ENCODE assay signal across 31 mouse cellular contexts in the genomic region with DNA sequence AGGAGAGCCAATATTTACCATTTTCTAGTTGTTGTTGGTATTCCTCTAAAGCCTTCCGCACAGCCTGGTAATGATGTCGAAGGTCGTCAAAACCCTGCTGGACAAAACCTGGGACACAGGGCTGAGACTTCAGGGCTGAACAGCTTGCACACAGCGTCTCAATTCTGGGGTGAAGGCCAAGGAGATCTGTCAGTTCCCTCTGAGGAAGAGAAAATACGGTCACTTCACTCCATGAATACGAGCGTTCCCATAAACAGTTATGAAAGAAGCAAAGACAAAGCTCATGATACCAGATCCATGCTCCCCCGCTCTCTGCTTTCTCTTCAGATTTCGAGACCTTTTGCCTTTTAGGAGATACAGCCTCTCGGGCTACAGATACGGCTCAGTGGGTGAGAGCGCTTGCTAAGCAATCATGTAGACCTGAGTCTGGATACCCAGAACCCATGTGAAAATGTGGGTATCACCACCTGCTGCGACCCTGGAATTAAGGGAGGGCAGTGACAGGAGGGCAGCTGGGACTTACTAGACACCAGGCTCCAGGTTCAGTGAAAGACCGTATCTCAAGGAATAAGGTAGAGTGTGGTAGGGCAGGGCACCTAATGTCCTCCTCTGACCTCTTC.
DNase-seq lines count a peak whose midpoint lies in the region; ATAC-seq and TF ChIP-seq lines count a peak whose summit lies in the region.
"Had no signal": no experiment of that assay in that cellular context is flagged by ENCODE, and none has a peak within 500 bp of the region (broad histone marks: within the 10 kb centered on the region; RNA-seq: fewer than 3 reads in every experiment).

No protein-coding gene starts in this region.

- H3K4me1 ChIP-seq in forebrain, postnatal 0 days (ENCODE audit: insufficient read depth): no peaks in the 10 kb centered on the region
- H3K4me1 ChIP-seq in forebrain, embryonic 16.5 days (replicated peaks; ENCODE audit: control insufficient read depth, insufficient read depth, low read length): no peaks in the 10 kb centered on the region
- H3K4me1 ChIP-seq: embryonic facial prominence, embryonic 12.5 days; heart, embryonic 15.5 days; hindbrain, embryonic 12.5 days; intestine, embryonic 15.5 days; limb, embryonic 10.5 days; limb, embryonic 15.5 days; midbrain, embryonic 13.5 days; stomach, embryonic 15.5 days had no signal

- H3K4me3 ChIP-seq in forebrain, postnatal 0 days (ENCODE audit: low read depth, low read length): no peak overlapping the region
- no peak overlapping the region for H3K4me3 ChIP-seq in forebrain, embryonic 16.5 days (replicated peaks; ENCODE audit: low read length)
- H3K4me3 ChIP-seq: embryonic facial prominence, embryonic 12.5 days; gastrocnemius, adult 2 months; heart, embryonic 15.5 days; hindbrain, embryonic 12.5 days; intestine, embryonic 15.5 days; layer of hippocampus, adult 2 months; limb, embryonic 10.5 days; limb, embryonic 15.5 days; midbrain, embryonic 13.5 days; neural tube, embryonic 13.5 days; stomach, embryonic 15.5 days had no signal

- no peaks in the 10 kb centered on the region for H3K9me3 ChIP-seq in forebrain, postnatal 0 days (ENCODE audit: low read length)
- H3K9me3 ChIP-seq in forebrain, embryonic 16.5 days (ENCODE audit: control insufficient read depth, low read length): no peaks in the 10 kb centered on the region
- H3K9me3 ChIP-seq: embryonic facial prominence, embryonic 12.5 days; G1E; heart, embryonic 15.5 days; hindbrain, embryonic 12.5 days; intestine, embryonic 15.5 days; limb, embryonic 10.5 days; limb, embryonic 15.5 days; midbrain, embryonic 13.5 days; neural tube, embryonic 13.5 days; stomach, embryonic 15.5 days had no signal

- no peak for DNase-seq in forebrain, postnatal 0 days
- peak; percentile 93 for DNase-seq in brain, adult 2 months (ENCODE audit: low read depth, low spot score)
- peak; percentile 69 for DNase-seq in cerebellum, adult 8-10 months
- peak; percentile 68 to 76 for DNase-seq in cerebellum, postnatal 25 days
- DNase-seq in gastrocnemius, postnatal 10 days: no peak
- DNase-seq in thymus, postnatal 4 days: no peak
- DNase-seq: adrenal gland, postnatal 10 days; embryo, embryonic 11 days; gastrocnemius, adult 2 months; heart, postnatal 36 days; kidney, adult 2 months; kidney, postnatal 36 days; lung, adult 2 months; lung, postnatal 10 days; thymus, postnatal 25 days had no signal

- 93% methylated on average over 14 of the region's 14 CpGs for WGBS in forebrain, postnatal 0 days
- WGBS in forebrain, embryonic 16.5 days: 94% methylated on average over 14 of the region's 14 CpGs

- H3K27me3 ChIP-seq in forebrain, postnatal 0 days (ENCODE audit: insufficient read depth, low read length): no peaks in the 10 kb centered on the region
- H3K27me3 ChIP-seq in forebrain, embryonic 16.5 days (replicated peaks; ENCODE audit: control insufficient read depth, insufficient read depth, low read length): no peaks in the 10 kb centered on the region
- H3K27me3 ChIP-seq: embryonic facial prominence, embryonic 12.5 days; heart, embryonic 15.5 days; hindbrain, embryonic 12.5 days; intestine, embryonic 15.5 days; limb, embryonic 15.5 days; midbrain, embryonic 13.5 days; neural tube, embryonic 13.5 days; stomach, embryonic 15.5 days had no signal

- 0 out of 2 replicates have a peak, but pooled peaks have one; percentile 8 for ATAC-seq in forebrain, postnatal 0 days
- ATAC-seq in forebrain, embryonic 16.5 days: no peak
- ATAC-seq: forebrain, embryonic 14.5 days; hindbrain, postnatal 0 days; intestine, embryonic 15.5 days; midbrain, embryonic 13.5 days had no signal

- H3K27ac ChIP-seq in forebrain, postnatal 0 days (ENCODE audit: low read depth, low read length): no peak overlapping the region
- H3K27ac ChIP-seq in forebrain, embryonic 16.5 days (ENCODE audit: low read length): no peak overlapping the region
- H3K27ac ChIP-seq: embryonic facial prominence, embryonic 12.5 days; gastrocnemius, adult 2 months; heart, embryonic 15.5 days; hindbrain, embryonic 12.5 days; hindbrain, postnatal 0 days; intestine, embryonic 15.5 days; layer of hippocampus, adult 2 months; limb, embryonic 10.5 days; limb, embryonic 15.5 days; liver, embryonic 14.5 days; macrophage; midbrain, embryonic 13.5 days; neural tube, embryonic 13.5 days; stomach, embryonic 15.5 days had no signal

- H3K9ac ChIP-seq in forebrain, postnatal 0 days: no peak overlapping the region
- H3K9ac ChIP-seq in forebrain, embryonic 16.5 days (replicated peaks; ENCODE audit: low read depth, low read length): no peak overlapping the region
- H3K9ac ChIP-seq: embryonic facial prominence, embryonic 12.5 days; heart, embryonic 15.5 days; hindbrain, embryonic 12.5 days; intestine, embryonic 15.5 days; limb, embryonic 15.5 days; liver, embryonic 14.5 days; midbrain, embryonic 13.5 days; neural tube, embryonic 13.5 days; stomach, embryonic 15.5 days had no signal

- no peaks in the 10 kb centered on the region for H3K36me3 ChIP-seq in forebrain, postnatal 0 days (ENCODE audit: insufficient read depth)
- no peaks in the 10 kb centered on the region for H3K36me3 ChIP-seq in forebrain, embryonic 16.5 days (ENCODE audit: control insufficient read depth, insufficient read depth)
- H3K36me3 ChIP-seq: intestine, embryonic 15.5 days; neural tube, embryonic 13.5 days had no signal

- H3K4me2 ChIP-seq in forebrain, postnatal 0 days (ENCODE audit: low read depth): no peak overlapping the region
- H3K4me2 ChIP-seq in forebrain, embryonic 16.5 days (ENCODE audit: low read length): no peak overlapping the region
- H3K4me2 ChIP-seq: embryonic facial prominence, embryonic 12.5 days; heart, embryonic 15.5 days; hindbrain, embryonic 12.5 days; intestine, embryonic 15.5 days; limb, embryonic 15.5 days; midbrain, embryonic 13.5 days; neural tube, embryonic 13.5 days; stomach, embryonic 15.5 days had no signal

- TF ChIP-seq CTCF in forebrain, postnatal 0 days (IDR thresholded peaks at IDR 0.05; ENCODE audit: low read depth): no peak

Comparison
In these comparisons a context has a peak if more than half of its experiments do, and no peak if none do; other contexts are left out.
1. DNase-seq: peak in brain, adult 2 months (single experiment), cerebellum, adult 8-10 months (single experiment) and cerebellum, postnatal 25 days (2 of 2); none in forebrain, postnatal 0 days (single experiment), gastrocnemius, postnatal 10 days (single experiment) and thymus, postnatal 4 days (single experiment).